Mouse (Mus musculus) intestine, embryonic 15.5 days (tissue): ENCODE measurements around the gene Ndufa6. TPM values are rescaled to one million over a fixed set of nuclear protein-coding genes. Genes with fewer than 3 reads are reported as not detected.

Source experiments
- ATAC-seq: fragments of 200-750 bp; cut with Nextera tagmentation; 2 replicates; pipeline ENCODE4 v1.8.0; 2017; ENCODE audit warnings: moderate TSS enrichment, moderate library complexity
- H3K27ac ChIP-seq: fragments of 300-500 bp; sonication (generic); 2 replicates; pipeline ENCODE4 v1.5.1; 2015; ENCODE audit warnings: mild to moderate bottlenecking, inconsistent platforms
- H3K27me3 ChIP-seq: fragments of 300-500 bp; sonication (generic); replicated peaks from 2 replicates; pipeline ENCODE4 v1.6.1; 2015; ENCODE audit warnings: inconsistent platforms
- H3K36me3 ChIP-seq: fragments of 300-500 bp; sonication (generic); 2 replicates; pipeline ENCODE4 v1.6.1; 2015; ENCODE audit warnings: inconsistent platforms
- H3K4me1 ChIP-seq: fragments of 300-500 bp; sonication (generic); replicated peaks from 2 replicates; pipeline ENCODE4 v1.6.1; 2015; ENCODE audit warnings: inconsistent platforms
- H3K4me2 ChIP-seq: fragments of 300-500 bp; sonication (generic); replicated peaks from 2 replicates; pipeline ENCODE4 v1.6.1; 2015; ENCODE audit warnings: mild to moderate bottlenecking, inconsistent platforms
- H3K4me3 ChIP-seq: fragments of 300-500 bp; sonication (generic); replicated peaks from 2 replicates; pipeline ENCODE4 v1.5.1; 2015; ENCODE audit warnings: inconsistent platforms
- H3K9ac ChIP-seq: fragments of 300-500 bp; sonication (generic); 2 replicates; pipeline ENCODE4 v1.6.1; 2015; ENCODE audit warnings: inconsistent platforms
- H3K9me3 ChIP-seq: fragments of 300-500 bp; sonication (generic); 2 replicates; pipeline ENCODE4 v1.6.1; 2016; ENCODE audit warnings: inconsistent platforms
- WGBS: fragments of 180-500 bp; shearing (Covaris S2); methylation state at CpG from one replicate; pipeline ENCODE4 v1.1.7; 2015; 5-methylcytosine and 5-hydroxymethylcytosine counted together
- polyA plus RNA-seq: library from polyadenylated mRNA; unstranded; fragments of >200 nt; fragmentation: Nextera tagmentation; extraction: Ambion mirVana; gene quantifications from 2 replicates; pipeline ENCODE4 v1.2.1, GENCODE M21; 2015

Ndufa6 gene
- polyA plus RNA-seq, 1 experiment from 2014 or later = 513 TPM

- no peak for ATAC-seq
- Histone ChIP-seq H3K9me3 (no peaks in the 10 kb centered on the region), H3K27me3 (no peaks in the 10 kb centered on the region), H3K4me3 (peak overlapping the region; percentile 74), H3K36me3 (peaks cover 31% of the 10 kb centered on the region), H3K4me1 (peaks cover 31% of the 10 kb centered on the region), H3K27ac (peak overlapping the region; percentile 88), H3K9ac (peak overlapping the region; percentile 77), H3K4me2 (peak overlapping the region; percentile 66)
- 45% methylated on average over 14 of the region's 14 CpGs for WGBS
Measured at GRCm38 (mm10) chr15:82346580-82347302, 7.4 kb downstream of the Ndufa6 start.

- Histone ChIP-seq H3K4me1 (peaks cover 37% of the 10 kb centered on the region), H3K27me3 (no peaks in the 10 kb centered on the region)
- WGBS = under 1% methylated on average over 51 of the region's 51 CpGs
Measured at GRCm38 (mm10) chr15:82345820-82346470, 8.2 kb downstream of the Ndufa6 start.

GRCm38 (mm10) chr15:82344971-82345370 is 9.2 kb downstream of the Ndufa6 start:
- Histone ChIP-seq H3K36me3 (peaks cover 20% of the 10 kb centered on the region), H3K4me1 (peaks cover 47% of the 10 kb centered on the region), H3K9me3 (no peaks in the 10 kb centered on the region), H3K27me3 (no peaks in the 10 kb centered on the region), H3K4me3 (no peak overlapping the region), H3K27ac (no peak overlapping the region), H3K9ac (no peak overlapping the region), H3K4me2 (no peak overlapping the region)
- WGBS = 78% methylated on average over 6 of the region's 6 CpGs
- no peak for ATAC-seq

More at GRCm38 (mm10) chr15:82345820-82346470, 8.2 kb downstream of the Ndufa6 start:
- no peaks in the 10 kb centered on the region for H3K9me3 ChIP-seq
- ATAC-seq = peak; percentile 97
- H3K36me3 ChIP-seq = peaks cover 29% of the 10 kb centered on the region
- peak overlapping the region; percentile 66 for H3K4me2 ChIP-seq
- H3K4me3 ChIP-seq = peak overlapping the region; percentile 74
- H3K27ac ChIP-seq = peak overlapping the region; percentile 88
- peak overlapping the region; percentile 77 for H3K9ac ChIP-seq

- no peak for ATAC-seq
- WGBS = 88% methylated on average over 27 of the region's 27 CpGs
- Histone ChIP-seq H3K9ac (no peak overlapping the region), H3K27ac (no peak overlapping the region), H3K36me3 (peaks cover 9% of the 10 kb centered on the region), H3K4me2 (no peak overlapping the region), H3K27me3 (no peaks in the 10 kb centered on the region), H3K9me3 (no peaks in the 10 kb centered on the region), H3K4me1 (peaks cover 42% of the 10 kb centered on the region), H3K4me3 (no peak overlapping the region)
Measured at GRCm38 (mm10) chr15:82343368-82344287, 10.5 kb downstream of the Ndufa6 start.

GRCm38 (mm10) chr15:82342543-82342935 is 11.6 kb downstream of the Ndufa6 start:
- Histone ChIP-seq H3K4me1 (peaks cover 43% of the 10 kb centered on the region), H3K36me3 (no peaks in the 10 kb centered on the region), H3K27me3 (no peaks in the 10 kb centered on the region), H3K9me3 (no peaks in the 10 kb centered on the region), H3K4me3 (no peak overlapping the region), H3K4me2 (peak overlapping the region; percentile 87), H3K9ac (no peak overlapping the region; the same call in 1 of the 2 replicates), H3K27ac (0 out of 2 replicates have a peak overlapping the region, but pooled peaks have one; percentile 90)
- 74% methylated on average over 5 of the region's 5 CpGs for WGBS
- ATAC-seq = no peak

GRCm38 (mm10) chr15:82341675-82342542 is 12.2 kb downstream of the Ndufa6 start:
- ATAC-seq = no peak; the same call in 1 of the 2 replicates
- H3K4me1 ChIP-seq = peaks cover 40% of the 10 kb centered on the region
- 47% methylated on average over 15 of the region's 15 CpGs for WGBS

GRCm38 (mm10) chr15:82341036-82341501 is 13.1 kb downstream of the Ndufa6 start:
- H3K36me3 ChIP-seq = 0 out of 2 replicates have a peak, but pooled peaks cover 2% of the 10 kb centered on the region
- peak overlapping the region; percentile 87 for H3K4me2 ChIP-seq
- H3K9me3 ChIP-seq = no peaks in the 10 kb centered on the region
- ATAC-seq = peak; percentile 7; the same call in 1 of the 2 replicates
- peak overlapping the region; percentile 81 for H3K9ac ChIP-seq
- H3K4me3 ChIP-seq = peak overlapping the region; percentile 59
- H3K27ac ChIP-seq = peak overlapping the region; percentile 90
- no peaks in the 10 kb centered on the region for H3K27me3 ChIP-seq
- H3K4me1 ChIP-seq = peaks cover 40% of the 10 kb centered on the region
- WGBS = 2% methylated on average over 40 of the region's 40 CpGs

More at GRCm38 (mm10) chr15:82341675-82342542, 12.2 kb downstream of the Ndufa6 start:
- H3K9me3 ChIP-seq = no peaks in the 10 kb centered on the region
- peak overlapping the region; percentile 81 for H3K9ac ChIP-seq
- H3K27ac ChIP-seq = peak overlapping the region; percentile 90
- peak overlapping the region; percentile 87 for H3K4me2 ChIP-seq
- H3K4me3 ChIP-seq = peak overlapping the region; percentile 59
- H3K27me3 ChIP-seq = no peaks in the 10 kb centered on the region
- H3K36me3 ChIP-seq = no peaks in the 10 kb centered on the region

GRCm38 (mm10) chr15:82340414-82341035 is 13.6 kb downstream of the Ndufa6 start:
- peak overlapping the region; percentile 87 for H3K4me2 ChIP-seq
- 32% methylated on average over 21 of the region's 21 CpGs for WGBS
- H3K27me3 ChIP-seq = no peaks in the 10 kb centered on the region
- H3K27ac ChIP-seq = peak overlapping the region; percentile 90
- peak overlapping the region; percentile 59 for H3K4me3 ChIP-seq
- peak overlapping the region; percentile 81 for H3K9ac ChIP-seq
- H3K4me1 ChIP-seq = peaks cover 40% of the 10 kb centered on the region
- ATAC-seq = no peak
- no peaks in the 10 kb centered on the region for H3K9me3 ChIP-seq
- 0 out of 2 replicates have a peak, but pooled peaks cover 5% of the 10 kb centered on the region for H3K36me3 ChIP-seq

- no peak overlapping the region for H3K4me3 ChIP-seq
- peaks cover 40% of the 10 kb centered on the region for H3K4me1 ChIP-seq
- no peak overlapping the region for H3K9ac ChIP-seq
- H3K4me2 ChIP-seq = no peak overlapping the region; the same call in 1 of the 2 replicates
- no peaks in the 10 kb centered on the region for H3K9me3 ChIP-seq
- no peak for ATAC-seq
- peaks cover 10% of the 10 kb centered on the region for H3K36me3 ChIP-seq
- peak overlapping the region; percentile 90; the same call in 1 of the 2 replicates for H3K27ac ChIP-seq
- WGBS = 59% methylated on average over 8 of the region's 8 CpGs
- no peaks in the 10 kb centered on the region for H3K27me3 ChIP-seq
Measured at GRCm38 (mm10) chr15:82339634-82340254, 14.4 kb downstream of the Ndufa6 start.

- H3K9me3 ChIP-seq = no peaks in the 10 kb centered on the region
- peak overlapping the region; percentile 75 for H3K27ac ChIP-seq
- peak overlapping the region; percentile 58 for H3K4me3 ChIP-seq
- H3K9ac ChIP-seq = peak overlapping the region; percentile 70
- H3K36me3 ChIP-seq = peaks cover 16% of the 10 kb centered on the region
- no peaks in the 10 kb centered on the region for H3K27me3 ChIP-seq
- peak overlapping the region; percentile 73 for H3K4me2 ChIP-seq
- no peak for ATAC-seq
- H3K4me1 ChIP-seq = peaks cover 40% of the 10 kb centered on the region
- 58% methylated on average over 10 of the region's 10 CpGs for WGBS
Measured at GRCm38 (mm10) chr15:82339150-82339549, 15.0 kb downstream of the Ndufa6 start.
